Mouse (Mus musculus) cerebellum, adult (tissue): ENCODE measurements around the gene Bmp6.

Experiments
- ATAC-seq: cut with Nextera tagmentation; 2 replicates; pipeline ENCODE4 v1.9.2; 2017; ENCODE audit warnings: mild to moderate bottlenecking, moderate library complexity, mixed read lengths; ENCODE audit not compliant: insufficient number of reproducible peaks, low FRiP score, low TSS enrichment

The Bmp6 gene

DNA sequence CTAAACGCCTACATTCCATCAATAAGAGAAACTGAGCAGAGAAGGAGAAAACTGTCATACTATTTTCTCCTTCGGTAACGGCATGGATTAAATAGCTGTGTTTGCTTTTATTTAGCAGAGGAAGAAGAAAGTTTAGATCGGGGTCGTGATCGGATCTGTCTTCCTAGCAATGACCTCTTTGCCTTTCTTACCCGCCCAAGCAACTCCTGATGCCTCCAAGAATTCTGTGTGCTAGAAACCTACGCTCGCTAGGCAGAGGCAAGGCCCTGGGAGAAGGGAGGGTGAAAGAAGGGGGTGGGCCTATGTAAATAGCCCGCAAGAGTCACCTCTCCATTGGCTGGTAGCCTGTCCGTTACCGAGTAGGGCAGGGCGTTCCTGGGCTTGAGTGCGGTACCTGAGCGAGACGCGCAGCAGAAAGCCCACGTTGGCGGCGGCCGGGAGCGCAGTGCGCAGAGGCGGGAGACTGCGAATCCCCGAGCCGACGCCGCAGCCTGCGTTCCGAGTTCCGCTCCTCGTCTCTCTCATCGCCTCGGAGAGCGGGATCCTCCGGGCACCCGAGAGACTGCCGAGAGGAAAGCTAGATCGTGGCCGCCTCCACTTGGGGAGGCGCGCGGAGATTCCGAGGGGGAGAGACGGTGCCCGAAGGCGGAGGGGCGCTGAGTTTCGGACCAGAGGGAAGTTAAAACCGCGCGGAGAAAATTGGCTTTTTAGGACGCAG, at the start of gene Bmp6:
Gene Bmp6 (plus strand): TSS at position 395 of the 718 bp plus-strand sequence.
- ATAC-seq, result peak; percentile 37; the same call in 1 of the 2 replicates

DNA sequence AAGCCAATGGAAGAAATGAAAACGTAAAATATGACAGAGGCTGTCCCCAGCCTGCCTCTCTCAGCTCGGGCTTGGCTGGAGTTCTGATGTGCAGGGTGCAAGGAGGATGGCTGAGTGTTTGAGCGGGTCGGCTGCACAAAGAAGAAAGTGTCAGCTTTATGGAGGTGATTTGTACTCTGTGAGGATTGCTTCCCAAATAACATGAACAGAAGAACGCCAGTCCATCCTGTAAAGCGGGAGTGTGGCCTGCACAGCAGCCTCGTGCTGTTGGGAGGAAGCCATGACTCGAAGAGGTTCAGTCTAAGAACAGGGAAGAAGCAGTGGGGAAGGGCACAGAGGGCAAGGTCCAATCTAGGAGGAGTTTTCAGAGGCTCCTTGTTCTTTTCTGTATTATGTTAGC, 48.7 kb upstream of the Bmp6 start:
- no peak for ATAC-seq

DNA sequence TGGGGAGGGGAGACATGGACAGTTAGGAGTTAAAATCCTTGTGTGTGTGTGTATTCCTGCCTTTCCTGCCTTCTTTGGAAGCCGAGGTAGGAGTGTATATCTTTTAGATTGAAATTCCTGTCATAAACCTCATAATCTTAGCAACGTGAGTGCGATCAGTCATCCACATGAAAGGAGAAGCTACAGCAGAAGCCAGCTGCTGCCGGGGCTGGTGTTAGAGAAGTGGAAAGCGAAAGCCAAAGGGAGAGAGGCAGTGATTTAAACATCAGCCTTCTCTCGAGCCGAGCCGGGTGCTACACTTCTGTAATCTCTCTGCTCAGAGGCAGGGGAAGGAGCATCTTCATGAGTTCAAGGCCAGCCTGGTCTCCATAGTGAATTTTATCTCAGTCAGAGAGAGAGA, 48.3 kb upstream of the Bmp6 start:
- ATAC-seq, result no peak

DNA sequence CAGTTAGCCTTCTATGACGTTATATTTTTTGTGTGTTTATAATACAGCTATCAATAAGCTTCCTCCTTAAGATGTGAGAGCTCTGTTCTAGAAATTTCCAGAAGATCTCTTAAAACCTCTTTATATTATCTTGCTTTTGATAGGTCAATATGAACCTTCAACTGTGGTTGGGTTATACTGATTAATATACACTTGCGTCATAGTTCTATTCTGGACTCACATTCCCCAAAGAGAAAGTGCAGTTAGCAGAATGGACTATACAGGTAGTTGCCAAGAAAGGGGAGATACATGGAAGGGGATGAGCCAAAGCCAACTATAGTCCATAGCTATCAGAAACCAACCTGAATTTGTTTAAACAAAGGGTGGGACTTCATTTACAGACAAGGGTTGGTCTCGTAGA, 33.8 kb upstream of the Bmp6 start:
- no peak for ATAC-seq

DNA sequence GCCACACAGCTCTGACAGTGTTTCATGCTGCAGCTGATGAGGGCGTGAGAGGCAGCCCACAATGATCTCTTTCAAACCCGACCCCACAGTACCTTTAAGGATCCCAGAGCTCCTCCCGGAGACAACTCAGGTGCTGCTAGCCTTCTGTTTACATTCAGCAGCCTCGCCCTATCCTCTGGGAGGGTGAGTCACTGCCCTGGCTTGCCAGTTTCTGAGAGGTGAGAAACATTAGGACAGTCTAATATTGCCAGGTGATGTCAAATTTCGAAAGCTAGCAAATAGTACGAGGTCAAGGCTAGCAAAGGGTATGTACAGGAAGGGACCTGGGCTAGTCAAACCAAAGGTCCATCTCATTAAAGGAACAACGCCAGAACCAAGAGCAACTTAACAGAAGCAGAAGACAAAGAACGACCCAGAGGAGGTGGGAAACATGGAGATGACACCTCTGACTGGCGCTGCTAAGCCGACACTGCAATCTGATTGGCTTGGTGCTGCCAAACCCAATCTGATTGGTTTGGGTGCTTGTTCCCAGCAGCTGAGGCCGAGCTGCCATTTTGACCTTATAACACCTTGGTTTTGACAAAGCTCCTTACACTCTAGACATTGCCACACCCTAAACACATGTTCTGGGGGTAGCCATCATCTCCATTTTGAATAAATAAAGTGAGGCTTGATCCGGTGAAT, 32.4 kb upstream of the Bmp6 start:
- no peak for ATAC-seq

DNA sequence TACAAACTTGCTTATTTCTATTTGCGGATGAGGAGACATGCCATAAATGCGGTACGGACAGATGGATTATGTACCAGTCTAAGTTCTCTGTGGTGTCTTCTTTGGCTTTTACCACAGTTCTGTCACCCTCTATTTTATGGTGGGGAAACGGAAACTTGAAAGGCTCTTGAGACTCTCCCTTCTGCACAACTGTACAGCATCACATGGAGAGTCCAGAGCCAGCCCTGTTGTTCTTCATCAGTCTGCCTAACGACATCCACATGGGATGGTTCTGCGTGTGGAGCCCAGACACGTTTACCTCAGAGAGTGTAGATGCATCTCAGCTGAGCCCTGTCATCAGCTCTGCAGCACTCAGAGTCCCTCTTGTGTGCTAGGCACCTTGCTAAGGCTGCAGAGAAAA, 30.3 kb upstream of the Bmp6 start:
- ATAC-seq, result no peak

DNA sequence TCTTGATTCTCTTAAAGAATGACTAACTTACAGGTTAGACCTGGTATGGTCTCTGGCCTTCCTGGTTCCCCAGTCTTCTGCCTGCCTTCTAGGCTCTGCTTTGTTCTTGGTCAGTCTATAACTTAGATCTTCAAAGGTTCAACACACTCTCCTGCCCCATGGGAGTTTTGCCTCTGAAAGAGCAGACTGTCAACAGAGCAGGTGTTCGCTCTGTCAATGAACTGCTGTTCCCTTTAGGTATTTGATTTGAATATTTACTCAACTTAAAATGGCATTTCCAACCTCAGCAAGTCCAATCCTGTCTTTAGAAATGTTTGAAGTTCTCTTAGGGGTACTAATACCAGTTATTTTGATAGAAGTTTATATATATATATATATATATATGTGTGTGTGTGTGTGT, 26.5 kb upstream of the Bmp6 start:
- ATAC-seq, result no peak

DNA sequence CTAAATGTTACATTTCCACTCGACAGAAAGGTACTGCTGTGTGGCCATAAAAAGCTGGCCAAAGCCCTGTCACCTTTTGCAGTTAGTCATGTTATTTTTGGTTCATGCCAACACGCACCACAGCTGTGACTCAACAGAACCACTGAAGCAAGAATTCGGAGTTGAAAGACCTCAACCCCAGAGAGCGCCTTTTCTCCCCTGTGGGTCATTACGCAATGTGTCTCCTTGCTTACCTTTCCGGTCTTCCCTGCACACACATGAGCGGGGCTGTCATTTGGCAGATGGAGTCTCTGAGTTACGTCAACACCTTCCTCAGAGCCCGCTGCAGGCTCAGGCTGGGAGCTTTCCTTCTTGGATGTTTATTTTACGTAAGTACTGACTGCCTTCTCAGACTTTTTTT, 24.6 kb upstream of the Bmp6 start:
- no peak for ATAC-seq

DNA sequence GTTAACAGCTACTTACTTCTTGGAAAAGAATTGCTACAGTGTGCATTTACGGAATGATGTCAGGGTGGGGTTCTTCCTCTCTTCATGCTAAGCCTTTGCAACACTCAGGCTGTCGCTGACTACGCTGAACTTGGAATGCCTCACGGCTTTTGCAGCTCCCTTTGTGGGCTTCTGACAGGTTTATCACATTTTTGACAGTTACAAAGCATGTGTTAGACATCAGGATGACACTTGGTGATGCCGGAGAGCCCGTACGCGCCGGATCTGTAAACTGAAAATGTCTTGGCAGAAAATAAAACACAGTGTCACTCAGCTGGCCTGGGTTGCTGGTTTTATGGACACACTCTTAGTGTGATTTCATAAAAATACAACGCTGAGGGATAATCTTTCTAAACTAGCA, 20.5 kb upstream of the Bmp6 start:
- no peak for ATAC-seq

DNA sequence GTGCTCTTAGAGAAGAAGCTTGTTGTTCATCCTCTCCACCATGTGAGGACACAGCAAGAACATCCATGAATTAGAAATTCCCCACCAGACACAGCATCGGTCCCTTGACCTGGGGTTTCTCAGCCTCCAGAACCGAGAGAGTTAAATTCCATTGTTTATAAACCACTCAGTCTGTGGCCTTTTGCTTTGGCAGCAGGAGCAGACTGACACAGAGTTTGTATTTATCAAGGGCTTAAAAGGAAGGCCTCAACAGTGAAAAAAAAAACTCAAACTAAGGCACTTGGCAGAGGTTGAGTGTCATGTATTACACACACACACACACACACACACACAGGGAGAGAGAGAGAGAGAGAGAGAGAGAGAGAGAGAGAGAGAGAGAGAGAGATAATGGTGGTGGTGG, 17.5 kb upstream of the Bmp6 start:
- ATAC-seq, result no peak

DNA sequence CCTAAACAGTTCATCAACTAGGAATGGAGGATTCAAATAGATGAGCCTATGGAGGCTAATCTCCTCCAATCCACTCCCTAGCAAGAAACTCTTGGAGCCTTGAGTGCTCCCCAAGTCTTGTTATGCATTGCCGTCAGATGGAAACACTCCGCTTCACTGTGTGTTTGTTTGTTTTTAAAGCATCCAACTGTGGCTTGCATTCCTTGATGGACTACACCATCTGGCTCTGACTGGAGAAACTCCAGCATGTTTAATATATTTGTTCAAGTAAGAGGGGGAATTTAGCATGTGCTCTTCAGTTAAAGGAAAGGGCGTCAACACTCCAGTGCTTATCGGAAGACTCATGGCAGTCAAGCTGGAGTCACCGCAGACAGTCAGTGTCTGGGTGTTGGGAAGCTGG, 11.4 kb upstream of the Bmp6 start:
- ATAC-seq, result no peak

DNA sequence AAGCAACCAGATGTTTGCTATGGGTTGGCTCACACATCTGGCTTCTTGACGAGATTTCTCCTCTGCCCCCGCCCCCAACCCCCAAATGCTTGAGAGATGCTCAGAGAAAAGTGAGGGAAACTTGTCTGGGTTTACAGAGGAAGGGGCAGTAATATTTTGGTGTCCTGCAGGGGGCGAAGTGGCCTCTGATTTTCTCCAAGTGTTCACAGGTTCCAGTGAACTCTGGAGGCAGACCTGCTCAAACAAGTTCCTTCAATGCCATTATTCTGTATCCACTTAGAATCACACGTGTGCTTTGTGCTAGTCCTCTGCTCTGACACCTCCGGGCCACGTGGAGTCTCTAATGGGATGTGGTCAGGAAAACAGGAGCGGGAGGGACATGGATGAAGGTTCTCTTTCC, 2.3 kb upstream of the Bmp6 start:
- no peak for ATAC-seq

DNA sequence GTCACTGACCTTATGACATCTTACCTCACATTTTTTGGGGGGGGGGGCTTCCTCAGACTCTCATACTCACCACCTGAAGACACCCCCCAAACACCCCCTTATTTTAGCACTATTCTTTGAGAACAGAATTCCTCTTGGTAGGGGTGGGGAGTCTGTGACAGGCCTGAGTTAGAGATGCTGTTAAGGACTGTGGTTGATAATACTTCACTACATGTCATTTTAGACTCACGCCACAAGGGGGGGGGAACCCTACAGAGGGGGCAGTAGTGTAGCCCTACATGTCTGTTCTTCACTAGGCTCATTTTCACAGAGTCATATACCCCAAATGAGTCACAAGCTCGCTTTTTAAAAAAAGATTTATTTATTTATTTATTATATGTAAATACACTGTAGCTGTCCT, 1.7 kb upstream of the Bmp6 start:
- ATAC-seq, result no peak

DNA sequence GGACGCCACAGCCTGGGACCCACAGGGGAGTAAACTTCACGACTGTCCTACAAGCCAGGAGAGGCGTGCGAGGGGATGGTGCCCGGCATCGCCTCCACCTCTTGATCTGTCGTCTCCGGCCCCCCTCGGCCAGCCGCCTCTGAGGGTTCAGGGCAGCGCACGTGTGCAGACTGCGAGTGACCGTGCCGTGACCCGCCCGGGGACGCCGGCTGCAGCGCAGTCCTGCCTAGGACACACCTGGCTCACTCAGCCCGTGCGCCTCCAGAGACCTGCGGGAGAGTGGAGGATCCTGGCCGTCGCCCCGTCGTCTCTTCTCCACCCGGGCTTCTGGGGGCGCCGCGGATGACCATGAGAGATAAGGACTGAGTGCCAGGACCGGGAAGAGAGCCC, 519 bp downstream of the Bmp6 start:
- no peak for ATAC-seq

DNA sequence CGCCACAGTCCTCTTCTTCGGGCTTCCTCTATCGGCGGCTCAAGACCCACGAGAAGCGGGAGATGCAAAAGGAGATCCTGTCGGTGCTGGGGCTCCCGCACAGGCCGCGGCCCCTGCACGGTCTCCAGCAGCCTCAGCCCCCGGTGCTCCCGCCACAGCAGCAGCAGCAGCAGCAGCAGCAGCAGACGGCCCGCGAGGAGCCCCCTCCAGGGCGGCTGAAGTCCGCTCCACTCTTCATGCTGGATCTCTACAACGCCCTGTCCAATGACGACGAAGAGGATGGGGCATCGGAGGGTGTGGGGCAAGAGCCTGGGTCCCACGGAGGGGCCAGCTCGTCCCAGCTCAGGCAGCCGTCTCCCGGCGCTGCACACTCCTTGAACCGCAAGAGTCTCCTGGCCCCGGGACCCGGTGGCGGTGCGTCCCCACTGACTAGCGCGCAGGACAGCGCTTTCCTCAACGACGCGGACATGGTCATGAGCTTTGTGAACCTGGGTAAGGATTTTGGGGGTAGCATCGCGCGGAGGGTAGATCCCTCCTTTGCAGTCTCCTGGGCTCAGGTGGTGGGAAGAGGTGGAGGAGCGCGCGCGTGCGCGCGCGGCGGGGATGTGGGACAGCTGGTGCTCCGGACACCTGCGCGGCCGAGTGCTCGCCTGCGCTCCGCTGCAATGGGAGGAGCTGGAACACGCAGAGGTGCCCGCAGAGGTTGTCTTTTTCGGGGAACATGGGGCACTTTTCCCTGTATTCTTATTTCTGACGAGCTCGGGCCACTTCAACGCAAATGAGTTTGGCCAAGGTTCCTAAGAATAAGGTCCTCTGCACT, 1.4 kb downstream of the Bmp6 start:
- ATAC-seq, result no peak

DNA sequence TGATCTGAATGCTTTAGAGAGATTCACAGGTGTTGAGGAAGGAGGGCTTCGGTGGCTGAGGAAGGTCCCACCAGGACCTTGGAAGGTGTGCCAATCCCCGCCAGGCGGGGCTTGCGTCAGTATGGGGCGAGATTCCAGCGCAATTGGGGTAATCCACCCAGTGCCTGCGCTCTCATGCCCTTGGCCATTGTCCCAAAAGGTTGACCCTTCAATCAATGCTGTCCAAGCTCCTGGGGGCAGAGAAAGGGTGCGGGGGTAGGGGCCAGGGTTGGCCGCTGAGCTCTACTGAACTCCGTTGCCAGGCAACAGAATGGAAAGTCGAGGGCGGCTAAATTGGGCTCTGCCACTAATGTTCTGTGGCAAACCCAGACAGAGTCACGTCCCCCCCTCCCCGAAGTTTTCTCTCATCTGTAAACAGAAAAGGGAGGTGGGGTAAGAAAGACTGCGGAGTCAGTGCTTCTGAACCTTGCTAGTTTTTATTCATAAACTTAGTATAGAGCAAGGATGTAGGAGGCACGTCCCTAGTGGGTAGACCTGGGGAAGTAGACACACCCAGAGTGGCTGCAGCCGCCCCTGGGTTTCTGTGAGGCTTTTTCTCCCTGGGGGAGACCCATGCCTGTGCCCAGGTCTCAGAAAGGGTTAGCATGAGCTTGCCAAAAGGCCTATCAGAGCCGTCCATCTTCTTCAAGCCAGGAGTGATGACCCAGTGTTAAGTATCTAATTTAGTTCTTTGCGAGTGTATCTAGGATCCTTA, 2.3 kb downstream of the Bmp6 start:
- ATAC-seq, result no peak

DNA sequence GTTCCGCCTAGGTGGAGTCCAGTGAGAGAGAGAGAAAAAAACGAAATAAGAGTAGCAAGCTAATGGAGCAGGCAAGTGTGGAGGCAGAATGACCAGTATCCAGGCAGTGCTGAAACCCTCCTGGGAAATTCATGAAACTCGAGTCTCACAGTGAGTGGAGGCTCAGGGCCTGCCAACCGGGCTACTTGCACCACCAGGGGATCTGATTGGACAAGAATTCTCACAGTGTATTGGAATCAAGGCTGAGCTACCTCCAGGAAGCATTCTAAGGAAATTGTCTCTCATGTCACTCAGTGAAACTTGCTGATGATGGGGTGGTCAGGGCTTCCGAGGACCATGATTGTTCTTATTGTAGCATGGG, 2.8 kb downstream of the Bmp6 start:
- ATAC-seq, result no peak

DNA sequence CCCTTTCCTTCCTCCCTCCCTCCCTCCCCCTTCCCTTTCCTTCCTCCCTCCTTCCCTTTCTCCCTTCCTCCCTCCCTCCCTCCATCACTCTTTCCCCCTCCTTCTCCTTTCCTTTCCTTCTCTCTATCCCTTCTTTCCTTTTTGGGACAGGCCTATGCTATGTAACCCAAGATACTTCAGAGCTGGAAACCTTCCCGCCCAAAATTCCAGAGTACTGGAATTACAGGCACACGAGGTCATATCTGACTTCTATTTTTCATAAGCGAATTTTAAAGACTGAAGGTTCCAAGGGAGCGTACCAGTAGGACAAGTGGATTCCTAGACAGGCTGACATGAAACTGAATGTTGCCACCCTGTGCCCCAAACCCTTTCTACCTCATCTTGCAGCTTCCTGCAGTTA, 4.1 kb downstream of the Bmp6 start:
- no peak for ATAC-seq

DNA sequence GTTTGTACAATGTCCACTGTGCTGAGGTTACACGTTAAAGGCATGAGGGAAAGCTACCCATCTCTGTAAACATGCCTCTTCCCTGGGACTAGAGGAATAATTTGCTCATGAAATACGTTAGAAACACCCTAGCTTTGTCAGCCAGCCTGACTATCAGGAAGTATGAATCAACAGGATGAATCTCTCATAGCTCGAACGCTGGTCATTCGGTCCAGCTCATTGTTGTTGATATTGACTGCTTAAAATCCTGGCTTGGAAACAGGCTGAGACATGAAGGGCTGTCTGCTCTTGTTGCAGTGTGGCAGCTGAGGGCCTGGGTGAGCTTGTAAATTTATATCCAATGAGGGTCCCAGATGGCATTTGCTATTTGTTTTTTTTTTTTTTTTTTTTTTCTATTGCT, 4.9 kb downstream of the Bmp6 start:
- ATAC-seq, result no peak

DNA sequence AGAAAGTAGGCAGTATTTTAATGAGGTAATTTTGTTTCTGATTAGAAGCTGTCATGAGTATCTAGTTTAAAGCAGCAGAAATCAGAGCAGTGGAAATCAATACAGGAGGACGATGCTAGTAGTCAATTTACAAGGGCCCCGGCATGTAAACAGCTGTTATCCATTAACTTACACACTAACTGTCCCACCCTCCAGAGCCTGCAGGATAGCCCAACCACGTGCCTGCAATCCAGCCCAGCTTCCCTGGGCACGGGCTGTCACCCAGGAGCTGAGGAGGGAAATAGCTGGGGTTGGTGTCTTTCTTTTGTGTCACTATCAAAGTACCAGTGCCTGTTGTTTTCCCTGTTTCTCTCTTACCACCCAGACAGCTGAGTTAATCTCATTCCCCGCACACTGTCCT, 7.1 kb downstream of the Bmp6 start:
- no peak for ATAC-seq

DNA sequence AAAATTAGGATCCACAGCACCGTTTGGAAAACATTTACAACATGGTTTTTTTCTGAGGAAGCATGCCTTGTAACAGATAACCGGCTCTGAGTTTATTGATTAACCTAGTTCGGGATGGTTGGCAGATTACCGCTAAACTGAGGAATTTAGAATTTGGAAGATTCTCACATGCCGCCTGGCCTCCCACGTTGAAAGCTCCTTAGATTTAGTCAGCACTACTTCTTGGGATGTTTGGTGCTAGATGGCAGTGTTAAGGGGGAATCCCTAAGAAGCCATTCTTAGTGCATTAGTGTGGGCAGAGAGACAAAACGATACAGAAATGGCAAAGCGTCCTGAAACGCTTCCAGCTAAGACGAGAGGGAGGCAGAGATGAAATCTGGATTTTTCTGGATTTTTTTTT, 8.1 kb downstream of the Bmp6 start:
- ATAC-seq, result no peak
